Mouse (Mus musculus) kidney, embryonic 15.5 days (tissue): Measurements from ENCODE around the gene Znrf2. TPM values are rescaled to one million over a fixed set of nuclear protein-coding genes. Genes with fewer than 3 reads are reported as not detected.

Experiments
- ATAC-seq: fragments of 200-750 bp; cut with Nextera tagmentation; replicated peaks from 2 replicates; pipeline ENCODE4 v1.8.0; 2017; ENCODE audit warnings: moderate TSS enrichment; ENCODE audit not compliant: low FRiP score
- H3K27ac ChIP-seq: fragments of 300-500 bp; sonication (generic); 2 replicates; pipeline ENCODE4 v1.5.1; 2015; ENCODE audit warnings: mild to moderate bottlenecking, inconsistent platforms
- H3K27me3 ChIP-seq: fragments of 300-500 bp; sonication (generic); 2 replicates; pipeline ENCODE4 v1.6.1; 2015; ENCODE audit warnings: inconsistent platforms
- H3K36me3 ChIP-seq: fragments of 300-500 bp; sonication (generic); 2 replicates; pipeline ENCODE4 v1.6.1; 2015; ENCODE audit warnings: inconsistent platforms
- H3K4me1 ChIP-seq: fragments of 300-500 bp; sonication (generic); 2 replicates; pipeline ENCODE4 v1.6.1; 2015; ENCODE audit warnings: inconsistent platforms
- H3K4me2 ChIP-seq: fragments of 300-500 bp; sonication (generic); 2 replicates; pipeline ENCODE4 v1.6.1; 2015; ENCODE audit warnings: moderate library complexity, mild to moderate bottlenecking, inconsistent platforms
- H3K4me3 ChIP-seq: fragments of 300-500 bp; sonication (generic); replicated peaks from 2 replicates; pipeline ENCODE4 v1.5.1; 2015; ENCODE audit warnings: mild to moderate bottlenecking, inconsistent platforms
- H3K9ac ChIP-seq: fragments of 300-500 bp; sonication (generic); 2 replicates; pipeline ENCODE4 v1.6.1; 2015; ENCODE audit warnings: mild to moderate bottlenecking, inconsistent platforms
- H3K9me3 ChIP-seq: fragments of 300-500 bp; sonication (generic); replicated peaks from 2 replicates; pipeline ENCODE4 v1.6.1; 2016; ENCODE audit warnings: inconsistent platforms
- WGBS: fragments of 180-500 bp; shearing (Covaris S2); methylation state at CpG from one replicate; pipeline ENCODE4 v1.1.7; 2015; ENCODE audit warnings: mixed read lengths; 5-methylcytosine and 5-hydroxymethylcytosine counted together
- polyA plus RNA-seq: library from polyadenylated mRNA; unstranded; fragments of >200 nt; fragmentation: Nextera tagmentation; extraction: Ambion mirVana; gene quantifications from 2 replicates; pipeline ENCODE4 v1.2.1, GENCODE M21; 2015

Znrf2 gene
- 4.1 and 4.3 TPM in 2 replicates for polyA plus RNA-seq

GRCm38 (mm10) chr6:54816388-54817065 is at the start of gene Znrf2:
Gene Znrf2, plus strand, starts transcription at chr6:54816916.
- H3K4me2 ChIP-seq: peak within 1 kb of the TSS; percentile 68
- no peaks in the 10 kb centered on the region for H3K27me3 ChIP-seq
- peak within 1 kb of the TSS; percentile 97 for H3K27ac ChIP-seq
- H3K9ac ChIP-seq: peak within 1 kb of the TSS; percentile 94
- peaks cover 36% of the 10 kb centered on the region for H3K4me1 ChIP-seq
- ATAC-seq: peak; percentile 99
- no peaks in the 10 kb centered on the region for H3K9me3 ChIP-seq
- under 1% methylated on average over 81 of the region's 88 CpGs for WGBS
- H3K4me3 ChIP-seq: peak within 1 kb of the TSS; percentile 88
- H3K36me3 ChIP-seq: no peaks in the 10 kb centered on the region

GRCm38 (mm10) chr6:54767746-54768145 is 49.0 kb upstream of the Znrf2 start:
- no peaks in the 10 kb centered on the region for H3K36me3 ChIP-seq
- WGBS: 27% methylated on average over 4 of the region's 4 CpGs

GRCm38 (mm10) chr6:54770766-54771165 is 46.0 kb upstream of the Znrf2 start:
- no peaks in the 10 kb centered on the region for H3K27me3 ChIP-seq
- H3K27ac ChIP-seq: no peak overlapping the region
- no peak overlapping the region for H3K9ac ChIP-seq
- peaks cover 13% of the 10 kb centered on the region for H3K4me1 ChIP-seq
- H3K4me2 ChIP-seq: no peak overlapping the region
- 82% methylated on average over 4 of the region's 4 CpGs for WGBS
- no peak overlapping the region for H3K4me3 ChIP-seq
- no peak for ATAC-seq
- H3K9me3 ChIP-seq: no peaks in the 10 kb centered on the region
- H3K36me3 ChIP-seq: no peaks in the 10 kb centered on the region

More at GRCm38 (mm10) chr6:54767746-54768145, 49.0 kb upstream of the Znrf2 start:
- Histone ChIP-seq H3K4me3 (no peak overlapping the region), H3K9ac (no peak overlapping the region), H3K4me2 (no peak overlapping the region), H3K9me3 (no peaks in the 10 kb centered on the region), H3K4me1 (peaks cover 13% of the 10 kb centered on the region), H3K27ac (no peak overlapping the region), H3K27me3 (no peaks in the 10 kb centered on the region)
- ATAC-seq: no peak

GRCm38 (mm10) chr6:54771171-54771570 is 45.5 kb upstream of the Znrf2 start:
- 84% methylated on average over 8 of the region's 8 CpGs for WGBS
- no peaks in the 10 kb centered on the region for H3K9me3 ChIP-seq
- peaks cover 13% of the 10 kb centered on the region for H3K4me1 ChIP-seq
- H3K4me3 ChIP-seq: no peak overlapping the region
- H3K9ac ChIP-seq: no peak overlapping the region
- H3K27me3 ChIP-seq: no peaks in the 10 kb centered on the region
- no peak for ATAC-seq
- H3K27ac ChIP-seq: no peak overlapping the region
- H3K4me2 ChIP-seq: no peak overlapping the region
- no peaks in the 10 kb centered on the region for H3K36me3 ChIP-seq

- H3K36me3 ChIP-seq: no peaks in the 10 kb centered on the region
- no peak for ATAC-seq
- H3K27me3 ChIP-seq: no peaks in the 10 kb centered on the region
- H3K4me1 ChIP-seq: peaks cover 13% of the 10 kb centered on the region
- no peaks in the 10 kb centered on the region for H3K9me3 ChIP-seq
- H3K4me3 ChIP-seq: no peak overlapping the region
- H3K27ac ChIP-seq: no peak overlapping the region
- no peak overlapping the region for H3K9ac ChIP-seq
- WGBS: 90% methylated on average over 5 of the region's 5 CpGs
- no peak overlapping the region for H3K4me2 ChIP-seq
These were observed 44.6 kb upstream of the Znrf2 start for GRCm38 (mm10) chr6:54772078-54772477.

- Histone ChIP-seq H3K4me1 (no peaks in the 10 kb centered on the region), H3K27me3 (no peaks in the 10 kb centered on the region), H3K4me3 (no peak overlapping the region), H3K4me2 (no peak overlapping the region), H3K27ac (no peak overlapping the region), H3K9me3 (no peaks in the 10 kb centered on the region), H3K9ac (no peak overlapping the region), H3K36me3 (no peaks in the 10 kb centered on the region)
- ATAC-seq: no peak
These were observed 41.0 kb upstream of the Znrf2 start for GRCm38 (mm10) chr6:54775739-54776138.

- no peak overlapping the region for H3K4me2 ChIP-seq
- H3K4me3 ChIP-seq: no peak overlapping the region
- no peak for ATAC-seq
- H3K9me3 ChIP-seq: no peaks in the 10 kb centered on the region
- no peaks in the 10 kb centered on the region for H3K4me1 ChIP-seq
- no peaks in the 10 kb centered on the region for H3K27me3 ChIP-seq
- 45% methylated on average over 8 of the region's 8 CpGs for WGBS
- no peaks in the 10 kb centered on the region for H3K36me3 ChIP-seq
- H3K9ac ChIP-seq: no peak overlapping the region
- no peak overlapping the region for H3K27ac ChIP-seq
These were observed 39.1 kb upstream of the Znrf2 start for GRCm38 (mm10) chr6:54777661-54778060.

GRCm38 (mm10) chr6:54779968-54780367 is 36.7 kb upstream of the Znrf2 start:
- no peaks in the 10 kb centered on the region for H3K27me3 ChIP-seq
- no peaks in the 10 kb centered on the region for H3K4me1 ChIP-seq
- H3K27ac ChIP-seq: no peak overlapping the region
- no peak overlapping the region for H3K4me2 ChIP-seq
- H3K9ac ChIP-seq: no peak overlapping the region
- H3K9me3 ChIP-seq: no peaks in the 10 kb centered on the region
- H3K36me3 ChIP-seq: no peaks in the 10 kb centered on the region
- H3K4me3 ChIP-seq: no peak overlapping the region
- ATAC-seq: no peak
- WGBS: 70% methylated on average over 5 of the region's 5 CpGs

GRCm38 (mm10) chr6:54780569-54781304 is 36.0 kb upstream of the Znrf2 start:
- H3K4me1 ChIP-seq: no peaks in the 10 kb centered on the region
- no peak overlapping the region for H3K4me2 ChIP-seq
- ATAC-seq: no peak
- no peak overlapping the region for H3K9ac ChIP-seq
- 77% methylated on average over 5 of the region's 5 CpGs for WGBS
- no peak overlapping the region for H3K27ac ChIP-seq
- no peaks in the 10 kb centered on the region for H3K36me3 ChIP-seq
- H3K4me3 ChIP-seq: no peak overlapping the region
- H3K27me3 ChIP-seq: no peaks in the 10 kb centered on the region
- H3K9me3 ChIP-seq: no peaks in the 10 kb centered on the region

GRCm38 (mm10) chr6:54781881-54782280 is 34.8 kb upstream of the Znrf2 start:
- ATAC-seq: no peak
- Histone ChIP-seq H3K27ac (no peak overlapping the region), H3K36me3 (no peaks in the 10 kb centered on the region), H3K9ac (no peak overlapping the region), H3K9me3 (no peaks in the 10 kb centered on the region), H3K4me2 (no peak overlapping the region), H3K4me3 (no peak overlapping the region), H3K27me3 (no peaks in the 10 kb centered on the region), H3K4me1 (no peaks in the 10 kb centered on the region)
- WGBS: 78% methylated on average over 6 of the region's 6 CpGs

GRCm38 (mm10) chr6:54785098-54785730 is 31.5 kb upstream of the Znrf2 start:
- H3K27ac ChIP-seq: no peak overlapping the region
- 62% methylated on average over 5 of the region's 5 CpGs for WGBS
- ATAC-seq: no peak
- no peak overlapping the region for H3K9ac ChIP-seq
- H3K4me3 ChIP-seq: no peak overlapping the region
- H3K4me1 ChIP-seq: no peaks in the 10 kb centered on the region
- no peaks in the 10 kb centered on the region for H3K9me3 ChIP-seq
- no peaks in the 10 kb centered on the region for H3K36me3 ChIP-seq
- no peak overlapping the region for H3K4me2 ChIP-seq
- H3K27me3 ChIP-seq: no peaks in the 10 kb centered on the region

GRCm38 (mm10) chr6:54786766-54787165 is 29.9 kb upstream of the Znrf2 start:
- H3K27ac ChIP-seq: no peak overlapping the region
- H3K4me2 ChIP-seq: no peak overlapping the region
- H3K9me3 ChIP-seq: no peaks in the 10 kb centered on the region
- H3K4me1 ChIP-seq: no peaks in the 10 kb centered on the region
- H3K27me3 ChIP-seq: no peaks in the 10 kb centered on the region
- H3K4me3 ChIP-seq: no peak overlapping the region
- H3K36me3 ChIP-seq: no peaks in the 10 kb centered on the region
- ATAC-seq: no peak
- H3K9ac ChIP-seq: no peak overlapping the region
- 91% methylated on average over 5 of the region's 5 CpGs for WGBS
